Mouse (Mus musculus) liver, postnatal 0 days (tissue): ENCODE results near the gene Rbfox3.

Source experiments
- CTCF ChIP-seq: sonication (generic); IDR thresholded peaks from 2 replicates; pipeline ENCODE4 v1.5.1; 2016; ENCODE audit warnings: antibody characterized with exemption, low read depth
- EP300 ChIP-seq: IDR thresholded peaks from 2 replicates; pipeline ENCODE4 v1.6.1; 2016; ENCODE audit warnings: antibody characterized with exemption, low read depth, mild to moderate bottlenecking

GRCm38 (mm10) chr11:118488907-118489270 is 422.5 kb downstream of the Rbfox3 start:
- no peak for TF ChIP-seq CTCF
- TF ChIP-seq EP300: no peak
